Mouse (Mus musculus) erythroblast, embryonic 14.5 days (primary cell): ENCODE measurements around the gene Rap1gap2. TPM values are rescaled to one million over a fixed set of nuclear protein-coding genes. Genes with fewer than 3 reads are reported as not detected.

Experiments used
- H3K27me3 ChIP-seq: 2 replicates; pipeline ENCODE4 v1.6.1; 2012; ENCODE audit warnings: inconsistent platforms; ENCODE audit not compliant: control insufficient read depth
- H3K36me3 ChIP-seq: 2 replicates; pipeline ENCODE4 v1.6.1; 2012; ENCODE audit warnings: mild to moderate bottlenecking, inconsistent platforms; ENCODE audit not compliant: control insufficient read depth
- H3K4me1 ChIP-seq: 2 replicates; pipeline ENCODE4 v1.6.1; 2012; ENCODE audit warnings: inconsistent platforms; ENCODE audit not compliant: control insufficient read depth
- H3K4me3 ChIP-seq: replicated peaks from 2 replicates; pipeline ENCODE3; 2012; ENCODE audit warnings: moderate library complexity, mild to moderate bottlenecking, inconsistent platforms
- H3K9me3 ChIP-seq: 2 replicates; pipeline ENCODE4 v1.6.1; 2012; ENCODE audit warnings: low read length, inconsistent platforms, mixed read lengths; ENCODE audit not compliant: control insufficient read depth
- GATA1 ChIP-seq: IDR thresholded peaks from 2 replicates; pipeline ENCODE4 v1.6.1; 2012; ENCODE audit warnings: low read length, inconsistent platforms, mixed read lengths
- TAL1 ChIP-seq: IDR thresholded peaks from 3 replicates; pipeline ENCODE4 v1.6.1; 2012; ENCODE audit warnings: low read length, inconsistent platforms, mixed read lengths
- polyA plus RNA-seq: library from polyadenylated mRNA; stranded (reverse); fragments of >175 nt; gene quantifications from 2 replicates; pipeline ENCODE4 v1.2.3, GENCODE M21; 2012

Gene Rap1gap2
- polyA plus RNA-seq, 1 experiment = 0.03 TPM

GRCm38 (mm10) chr11:74501989-74502388 lies 108.7 kb downstream of the Rap1gap2 start:
- H3K9me3 ChIP-seq = no peaks in the 10 kb centered on the region
- no peaks in the 10 kb centered on the region for H3K27me3 ChIP-seq
- TF ChIP-seq TAL1 (no peak), GATA1 (no peak)
- no peaks in the 10 kb centered on the region for H3K4me1 ChIP-seq
- no peaks in the 10 kb centered on the region for H3K36me3 ChIP-seq
- no peak overlapping the region for H3K4me3 ChIP-seq

GRCm38 (mm10) chr11:74501061-74501460 lies 109.7 kb downstream of the Rap1gap2 start:
- H3K36me3 ChIP-seq = no peaks in the 10 kb centered on the region

GRCm38 (mm10) chr11:74499521-74500099 lies 111.1 kb downstream of the Rap1gap2 start:
- no peak for TF ChIP-seq GATA1
- no peak for TF ChIP-seq TAL1
- Histone ChIP-seq H3K27me3 (no peaks in the 10 kb centered on the region), H3K4me1 (no peaks in the 10 kb centered on the region), H3K4me3 (no peak overlapping the region), H3K9me3 (no peaks in the 10 kb centered on the region), H3K36me3 (no peaks in the 10 kb centered on the region)

More at GRCm38 (mm10) chr11:74501061-74501460, 109.7 kb downstream of the Rap1gap2 start:
- Histone ChIP-seq H3K27me3 (no peaks in the 10 kb centered on the region), H3K4me3 (no peak overlapping the region), H3K9me3 (no peaks in the 10 kb centered on the region), H3K4me1 (no peaks in the 10 kb centered on the region)
- TF ChIP-seq TAL1 (no peak), GATA1 (no peak)

GRCm38 (mm10) chr11:74499058-74499457 lies 111.7 kb downstream of the Rap1gap2 start:
- H3K36me3 ChIP-seq = no peaks in the 10 kb centered on the region
- TF ChIP-seq TAL1 (no peak), GATA1 (no peak)
- no peaks in the 10 kb centered on the region for H3K9me3 ChIP-seq
- no peak overlapping the region for H3K4me3 ChIP-seq
- peaks cover under 1% of the 10 kb centered on the region for H3K27me3 ChIP-seq
- H3K4me1 ChIP-seq = no peaks in the 10 kb centered on the region

- Histone ChIP-seq H3K27me3 (peaks cover 4% of the 10 kb centered on the region), H3K4me3 (no peak overlapping the region), H3K4me1 (no peaks in the 10 kb centered on the region), H3K9me3 (no peaks in the 10 kb centered on the region), H3K36me3 (no peaks in the 10 kb centered on the region)
- TF ChIP-seq GATA1 (no peak), TAL1 (no peak)
Measured at GRCm38 (mm10) chr11:74496581-74496980, 114.1 kb downstream of the Rap1gap2 start.

- TF ChIP-seq TAL1 (no peak), GATA1 (no peak)
- Histone ChIP-seq H3K4me1 (no peaks in the 10 kb centered on the region), H3K4me3 (no peak overlapping the region), H3K9me3 (no peaks in the 10 kb centered on the region), H3K36me3 (no peaks in the 10 kb centered on the region), H3K27me3 (peaks cover 4% of the 10 kb centered on the region)
Measured at GRCm38 (mm10) chr11:74493936-74494335, 116.8 kb downstream of the Rap1gap2 start.

- H3K36me3 ChIP-seq = no peaks in the 10 kb centered on the region
- H3K9me3 ChIP-seq = no peaks in the 10 kb centered on the region
- H3K4me1 ChIP-seq = no peaks in the 10 kb centered on the region
- H3K27me3 ChIP-seq = peaks cover 4% of the 10 kb centered on the region
- H3K4me3 ChIP-seq = no peak overlapping the region
- no peak for TF ChIP-seq GATA1
- TF ChIP-seq TAL1 = no peak
Measured at GRCm38 (mm10) chr11:74493172-74493862, 117.4 kb downstream of the Rap1gap2 start.

- Histone ChIP-seq H3K4me1 (no peaks in the 10 kb centered on the region), H3K27me3 (peaks cover 4% of the 10 kb centered on the region), H3K9me3 (no peaks in the 10 kb centered on the region), H3K36me3 (no peaks in the 10 kb centered on the region), H3K4me3 (no peak overlapping the region)
- TF ChIP-seq GATA1 = no peak
- TF ChIP-seq TAL1 = no peak
Measured at GRCm38 (mm10) chr11:74491130-74491529, 119.6 kb downstream of the Rap1gap2 start.

- TF ChIP-seq TAL1 (no peak), GATA1 (no peak)
- H3K9me3 ChIP-seq = no peaks in the 10 kb centered on the region
- H3K36me3 ChIP-seq = no peaks in the 10 kb centered on the region
- no peak overlapping the region for H3K4me3 ChIP-seq
- H3K27me3 ChIP-seq = peaks cover 4% of the 10 kb centered on the region
- H3K4me1 ChIP-seq = no peaks in the 10 kb centered on the region
Measured at GRCm38 (mm10) chr11:74489239-74489638, 121.5 kb downstream of the Rap1gap2 start.

- Histone ChIP-seq H3K36me3 (no peaks in the 10 kb centered on the region), H3K4me3 (no peak overlapping the region), H3K27me3 (no peaks in the 10 kb centered on the region), H3K4me1 (no peaks in the 10 kb centered on the region), H3K9me3 (no peaks in the 10 kb centered on the region)
- no peak for TF ChIP-seq TAL1
- TF ChIP-seq GATA1 = no peak
Measured at GRCm38 (mm10) chr11:74487952-74488351, 122.8 kb downstream of the Rap1gap2 start.
